Mouse (Mus musculus) left cerebral cortex, postnatal 25 days (tissue): ENCODE measurements around the gene Anks1. TPM values are rescaled to one million over a fixed set of nuclear protein-coding genes. Genes with fewer than 3 reads are reported as not detected.

Experiments used
- DNase-seq, 2 experiments: peaks; one replicate each; pipeline ENCODE4 v3.0.0; 2022; ENCODE audit warnings: low spot score in 2 of 2, mixed read lengths in 1 of 2
- intact Hi-C: fragments of 180-260 bp; cut with DNase I; formaldehyde crosslinking; loops from one replicate; pipeline ENCODE4 v1.15.1; 2025
- total RNA-seq, 2 experiments: library from RNA; stranded (reverse); gene quantifications; 2 replicates each; pipeline ENCODE4 v1.2.3; 2021

Anks1 gene
- total RNA-seq, 2 experiments from 2014 or later, result 32.3 to 35.8 TPM

DNA sequence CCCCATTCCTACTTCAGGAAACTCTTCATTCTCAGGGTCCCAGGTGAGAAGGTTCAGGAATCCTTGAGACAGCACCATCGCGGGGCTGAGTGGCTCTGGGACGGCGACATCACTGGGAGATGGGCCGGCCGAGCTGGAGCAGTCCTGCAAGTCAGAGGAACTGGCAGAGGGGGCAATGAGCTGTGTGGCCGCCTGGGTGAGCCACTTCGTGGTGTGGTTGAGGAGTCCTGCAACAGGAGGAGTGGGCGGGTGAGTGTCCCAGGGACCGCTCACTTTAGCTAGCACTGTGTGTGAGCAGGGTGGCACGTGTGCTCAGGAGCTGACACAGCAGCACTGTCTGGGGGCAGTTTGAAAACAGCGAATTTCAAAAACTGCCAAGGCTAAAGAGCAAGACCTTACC is 160.3 kb downstream of the Anks1 start:
- intact Hi-C loops, result no loop called here
- no peak for DNase-seq

DNA sequence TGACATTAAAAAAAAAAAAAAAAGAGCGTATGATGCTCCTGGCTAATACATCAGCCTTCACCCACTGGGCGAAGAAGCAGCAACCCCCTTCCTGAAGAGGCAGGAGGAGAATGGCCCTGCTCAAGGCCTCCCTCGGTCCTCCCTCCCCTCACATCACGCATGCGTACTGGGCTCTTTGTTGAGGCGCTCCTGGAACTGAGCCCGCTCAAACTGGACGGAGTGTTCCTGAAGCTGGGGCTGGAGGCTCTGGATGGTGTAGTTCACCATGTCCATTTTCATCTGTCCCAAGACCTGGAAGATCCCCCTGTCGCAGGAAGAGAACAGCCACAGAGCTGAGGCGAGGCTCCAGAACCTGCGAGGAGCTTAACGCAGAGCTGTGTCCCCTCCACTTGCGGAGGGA is 161.2 kb downstream of the Anks1 start:
- intact Hi-C loops, result no loop called here
- no peak for DNase-seq

DNA sequence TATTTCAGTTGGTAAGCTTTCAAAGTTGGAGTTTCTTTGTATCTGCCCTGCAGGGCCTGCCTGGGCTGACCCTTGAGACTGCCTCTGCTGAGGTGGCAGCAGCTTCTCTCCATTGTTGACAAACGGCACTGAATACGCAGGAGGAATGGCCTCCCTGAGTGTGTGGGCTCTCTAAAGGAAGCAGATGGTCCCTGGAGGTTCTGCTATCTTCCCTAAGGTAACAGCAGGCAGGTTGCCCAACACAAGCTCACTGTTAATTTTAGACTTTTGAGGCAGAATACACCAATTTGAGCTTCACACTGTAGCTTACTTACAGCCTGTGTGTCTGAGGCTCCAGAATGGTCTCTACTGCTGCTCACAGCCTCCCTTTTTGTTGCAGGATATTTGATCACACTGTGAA is 163.6 kb downstream of the Anks1 start:
- intact Hi-C loops, result no loop called here
- peak in 1 of 2 experiments; percentile 81 for DNase-seq

DNA sequence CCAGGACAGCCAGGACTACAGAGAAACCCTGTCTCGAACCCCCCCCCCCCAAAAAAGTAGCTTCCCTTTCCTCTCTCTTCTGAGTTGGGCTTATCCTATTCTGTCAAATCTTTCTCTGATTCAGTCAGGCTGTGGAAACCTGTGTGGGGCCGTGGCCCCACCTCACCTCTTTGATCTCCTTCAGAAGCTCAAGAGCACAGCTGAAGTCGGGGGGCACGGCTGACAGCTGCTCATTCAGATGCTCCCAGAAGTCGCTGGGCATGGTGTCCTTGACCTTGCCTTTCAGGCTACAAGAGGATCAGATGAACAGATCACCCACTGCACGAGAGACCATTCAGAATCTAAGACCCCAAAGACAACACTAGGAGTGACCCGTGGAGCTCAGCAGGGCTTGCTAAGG is 165.4 kb downstream of the Anks1 start:
- intact Hi-C loops, result no loop called here
- DNase-seq, result no peak

DNA sequence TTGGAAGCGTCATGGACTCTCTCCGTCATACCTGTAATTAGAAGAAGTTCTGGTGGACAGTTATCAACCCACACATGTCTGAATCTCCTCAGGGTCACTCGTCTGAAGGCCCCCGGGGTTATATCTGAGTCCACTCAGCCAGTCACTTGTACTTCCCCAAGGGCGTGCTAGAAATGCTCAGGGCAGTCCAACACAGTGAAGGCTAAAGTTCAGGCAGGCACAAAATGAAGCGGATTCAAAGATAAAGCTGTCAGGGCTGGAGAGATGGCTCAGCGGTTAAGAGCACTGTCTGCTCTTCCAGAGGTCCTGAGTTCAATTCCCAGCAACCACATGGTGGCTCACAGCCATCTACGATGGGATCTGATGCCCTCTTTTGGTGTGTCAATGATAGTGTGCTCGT is 168.9 kb downstream of the Anks1 start:
- DNase-seq, result no peak
- intact Hi-C loops, result loop anchor here (5.0 kb wide), 1 partner anchor 171 kb away; the partner anchor contains the start of genes Anks1 and Taf11

DNA sequence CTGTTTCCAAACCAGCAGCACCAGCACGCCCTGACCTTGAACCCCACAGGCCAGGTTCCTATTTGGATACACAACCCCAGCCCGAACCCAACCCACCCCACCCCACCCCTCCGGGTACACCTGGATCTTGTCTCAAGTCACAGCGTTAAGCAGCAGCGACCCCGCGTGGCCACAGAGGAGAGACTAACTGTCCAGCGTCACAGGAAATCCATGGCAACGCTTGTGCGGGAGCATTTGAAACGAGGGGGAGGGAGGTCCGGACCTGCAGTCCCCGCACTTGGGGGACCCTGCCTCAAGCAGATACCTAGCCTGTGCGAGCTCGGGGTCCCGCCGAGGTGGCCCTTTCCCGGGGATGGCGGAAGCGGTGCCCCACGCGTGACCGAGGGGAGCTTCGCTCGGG is 170.5 kb downstream of the Anks1 start:
- intact Hi-C loops, result loop anchor here (5.0 kb wide), 1 partner anchor 172 kb away; the partner anchor contains the start of genes Anks1 and Taf11
- peak; percentile 85 to 89 for DNase-seq

DNA sequence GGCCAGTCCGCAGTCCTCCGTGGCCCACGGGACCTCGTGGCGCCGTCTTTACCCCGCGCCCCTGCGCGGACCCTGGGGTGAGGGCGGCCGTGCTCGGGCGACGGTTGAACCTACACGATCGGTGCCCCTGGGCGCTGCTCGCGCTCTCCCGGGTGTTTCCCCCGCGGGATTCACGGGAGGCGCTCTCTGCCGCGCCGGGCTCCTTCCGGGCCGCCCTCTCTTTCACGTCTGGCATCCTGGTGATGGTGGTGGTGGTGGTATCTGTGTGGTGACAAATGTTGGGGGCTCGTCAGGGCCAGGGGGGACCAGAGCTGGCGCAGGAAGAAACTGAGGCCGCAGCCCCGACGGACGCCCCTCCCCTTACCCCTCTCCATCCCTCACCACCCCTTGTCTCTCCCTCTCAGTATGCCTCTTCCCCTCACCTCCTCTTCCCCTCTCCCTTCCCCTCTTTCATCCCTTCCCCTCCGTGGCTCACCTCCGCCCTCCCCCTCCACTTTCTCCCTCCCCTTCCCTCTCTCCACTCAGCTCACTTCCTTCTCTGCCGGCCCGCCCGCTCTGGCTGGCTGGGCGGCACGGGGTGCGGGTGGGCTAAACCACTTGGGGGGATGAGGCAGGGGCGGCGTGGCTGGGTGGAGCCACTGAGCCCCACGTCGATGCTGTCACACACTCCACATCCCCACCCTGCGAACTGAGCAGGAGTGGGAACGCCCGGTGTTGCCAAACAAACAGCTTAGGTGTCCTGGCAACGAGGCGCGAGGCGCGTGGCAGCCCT is 171.1 kb downstream of the Anks1 start, which contains the start of gene Tcp11:
TSS of gene Tcp11 (minus strand) at position 595 of the 772 bp plus-strand sequence.
- DNase-seq, result no peak
- intact Hi-C loops, result no loop called here

DNA sequence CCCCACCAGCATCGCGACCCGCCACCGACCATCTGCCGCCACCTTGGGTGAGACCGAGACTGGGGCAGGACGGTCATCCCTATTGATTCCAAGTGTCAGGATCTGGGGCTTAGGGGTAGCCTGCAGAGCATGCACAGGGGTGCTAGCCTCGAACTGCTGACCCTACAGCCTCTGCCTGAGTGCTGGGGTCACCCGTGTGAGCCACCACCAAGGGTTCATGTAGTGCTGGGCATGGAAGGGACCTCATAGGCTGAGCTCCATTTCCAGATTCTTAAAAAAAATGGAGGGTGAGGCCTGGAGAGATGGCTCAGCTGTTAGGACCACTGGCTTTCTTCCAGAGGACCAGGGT is 171.7 kb downstream of the Anks1 start:
- intact Hi-C loops, result no loop called here
- no peak for DNase-seq

DNA sequence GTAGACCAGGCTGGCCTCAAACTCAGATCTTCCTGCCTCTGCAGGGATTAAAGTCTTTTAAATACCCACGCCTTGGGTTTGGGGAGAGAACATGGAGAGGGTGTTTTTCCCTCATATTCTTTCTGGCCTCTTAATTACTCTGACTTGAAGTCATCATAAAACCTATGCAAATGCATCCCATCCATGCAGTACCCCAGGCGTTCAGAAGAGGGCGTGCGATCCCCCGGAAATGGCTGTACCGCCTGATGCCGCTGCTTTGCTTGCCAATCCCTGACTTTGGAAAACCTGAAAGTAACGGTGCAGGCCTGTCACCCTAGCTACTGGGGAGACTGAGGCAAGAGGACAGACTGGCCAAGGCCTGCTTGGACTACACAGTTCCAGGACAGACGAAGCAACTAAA is 172.3 kb downstream of the Anks1 start:
- peak in 1 of 2 experiments; percentile 15 for DNase-seq
- intact Hi-C loops, result no loop called here

DNA sequence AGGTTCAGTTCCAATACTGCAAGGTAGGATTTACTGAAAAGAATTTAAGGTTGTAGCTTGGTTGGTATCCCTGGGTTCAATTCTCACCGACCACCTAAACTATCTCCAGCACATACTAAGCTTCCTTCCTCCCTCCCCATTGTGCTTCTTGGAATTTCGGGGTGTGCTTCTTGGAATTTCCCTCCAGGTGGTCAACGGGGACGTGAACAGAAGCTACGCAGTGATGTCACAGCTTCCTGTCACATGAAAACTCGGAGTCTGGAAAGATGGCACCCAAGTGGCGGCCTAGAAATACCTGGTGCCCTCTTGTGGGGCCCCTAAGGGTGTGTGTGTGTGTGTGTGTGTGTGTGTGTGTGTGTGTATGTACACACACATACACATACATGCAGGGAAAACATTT is 172.8 kb downstream of the Anks1 start:
- DNase-seq, result no peak
- intact Hi-C loops, result no loop called here

DNA sequence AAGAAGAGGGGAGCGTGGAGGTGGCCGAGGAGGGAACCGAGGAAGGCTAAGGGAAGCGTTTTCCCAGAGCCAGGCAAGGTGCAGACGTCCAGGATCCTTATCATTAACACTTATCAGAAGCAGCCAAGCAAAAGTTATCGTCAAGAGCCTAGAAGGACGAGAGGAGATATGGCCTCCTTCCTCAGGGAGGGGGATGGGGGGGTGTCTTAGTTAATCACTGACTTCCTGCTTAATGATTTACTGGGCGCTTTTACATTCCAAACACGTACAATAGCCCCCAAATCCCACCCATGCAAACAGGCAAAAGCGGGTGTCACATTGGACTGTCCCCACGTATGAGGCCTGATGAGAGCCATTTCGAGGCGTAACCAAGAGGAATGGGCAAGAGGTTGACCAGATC is 173.8 kb downstream of the Anks1 start:
- no peak for DNase-seq
- intact Hi-C loops, result no loop called here

DNA sequence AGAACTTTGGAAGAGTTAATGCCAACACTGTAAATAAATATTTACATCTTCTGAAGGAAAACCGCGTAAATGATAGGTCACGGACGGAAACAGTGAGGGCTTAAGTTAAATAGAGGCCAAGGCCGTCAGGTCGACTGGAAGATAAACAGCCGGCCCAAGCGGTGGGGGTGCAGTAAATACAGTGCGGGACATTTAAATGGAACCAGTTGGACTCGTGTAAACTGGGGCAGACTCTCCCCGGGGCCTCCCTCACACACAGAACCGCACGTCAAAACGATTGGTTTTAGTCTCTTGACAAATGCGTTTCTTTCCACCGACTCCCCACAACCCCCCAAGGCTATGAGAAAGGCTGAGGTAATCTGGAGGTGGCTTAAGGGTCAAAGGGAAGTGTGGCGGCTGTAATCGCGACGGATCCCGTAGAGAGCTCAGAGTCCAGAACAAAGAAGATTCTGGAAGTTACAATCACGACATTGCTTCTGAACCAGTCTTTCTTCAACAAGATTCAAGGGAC is 175.3 kb downstream of the Anks1 start:
- intact Hi-C loops, result no loop called here
- no peak for DNase-seq

DNA sequence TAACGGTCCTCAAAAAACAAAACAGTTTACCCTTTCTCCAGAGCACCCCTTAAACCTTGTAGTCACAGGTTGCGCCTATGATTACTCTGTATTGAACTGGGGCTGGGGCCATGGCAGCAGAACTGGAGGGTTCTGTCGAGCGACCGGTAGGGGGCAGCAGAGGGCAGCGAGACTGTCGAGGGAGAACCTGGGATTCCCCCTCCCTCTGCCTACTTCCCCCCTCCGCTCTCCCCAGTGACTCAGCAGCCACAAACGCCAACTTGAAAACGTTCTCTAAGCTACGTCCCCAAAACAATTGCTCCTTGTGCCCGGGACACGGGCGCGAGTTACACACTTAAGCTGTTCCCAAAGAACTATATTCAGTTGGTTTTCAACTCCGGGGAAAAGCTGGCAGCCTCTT is 175.9 kb downstream of the Anks1 start:
- intact Hi-C loops, result loop anchor here (1.0 kb wide), 2 partner anchors 48 to 78 kb away; no protein-coding TSS in a partner anchor
- peak; percentile 77 to 87 for DNase-seq

DNA sequence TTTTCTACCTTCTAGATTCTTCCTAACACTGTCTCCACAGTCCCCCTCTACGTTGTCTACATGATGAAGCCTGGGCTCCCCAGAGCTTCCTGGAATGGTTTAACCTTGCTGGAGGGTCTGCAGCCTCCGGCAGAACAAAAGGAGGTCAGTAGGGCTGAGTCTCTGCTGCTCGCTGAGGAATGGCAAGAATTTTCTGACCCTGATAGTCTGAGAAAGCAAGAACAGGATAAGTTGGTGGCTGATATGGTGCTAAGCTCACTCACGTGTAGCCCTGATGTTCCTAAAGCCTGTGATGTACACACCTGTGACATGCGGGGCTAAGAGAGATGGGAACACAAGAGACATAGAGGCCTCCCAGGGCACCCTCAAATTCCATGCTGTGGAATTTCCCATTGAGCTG is 178.3 kb downstream of the Anks1 start:
- intact Hi-C loops, result no loop called here
- DNase-seq, result no peak

DNA sequence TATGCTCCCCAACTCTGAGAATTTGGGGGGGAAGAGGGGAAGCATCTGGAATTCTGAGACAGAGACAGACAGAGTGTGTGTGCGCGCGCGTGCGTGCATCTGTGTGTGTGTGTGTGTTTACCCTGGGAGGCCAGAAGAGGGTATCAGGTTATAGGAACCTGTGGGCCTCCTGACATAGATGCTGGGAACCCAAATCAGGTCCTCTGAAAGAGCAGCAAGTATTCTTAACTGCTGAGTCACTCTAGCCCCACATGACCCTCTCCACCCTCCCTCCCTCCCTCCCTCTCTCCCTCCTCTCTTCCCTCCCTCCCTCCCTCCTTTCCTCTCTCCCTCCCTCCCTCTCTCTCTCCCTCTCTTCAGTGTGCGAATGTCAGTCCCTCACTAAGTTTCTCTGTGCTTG is 179.6 kb downstream of the Anks1 start:
- no peak for DNase-seq
- intact Hi-C loops, result no loop called here

DNA sequence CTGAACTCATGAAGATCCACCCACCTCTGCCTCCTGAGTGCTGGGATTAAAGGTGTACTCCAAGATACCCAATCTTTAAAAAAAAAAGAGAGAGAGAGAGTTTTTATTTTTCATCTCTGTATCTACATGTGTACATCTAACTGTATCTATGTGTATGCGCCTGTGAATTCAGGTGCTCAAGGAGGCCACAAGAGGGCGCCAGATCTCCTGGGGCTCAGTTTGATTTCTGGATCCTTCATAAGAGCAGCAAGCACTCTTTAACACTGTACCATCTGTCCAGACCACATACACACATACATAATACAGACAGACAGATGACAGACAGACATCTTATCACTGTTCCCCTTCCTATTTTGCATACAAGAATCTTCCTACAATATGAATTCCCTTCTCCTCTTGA is 183.2 kb downstream of the Anks1 start:
- intact Hi-C loops, result no loop called here
- DNase-seq, result no peak

DNA sequence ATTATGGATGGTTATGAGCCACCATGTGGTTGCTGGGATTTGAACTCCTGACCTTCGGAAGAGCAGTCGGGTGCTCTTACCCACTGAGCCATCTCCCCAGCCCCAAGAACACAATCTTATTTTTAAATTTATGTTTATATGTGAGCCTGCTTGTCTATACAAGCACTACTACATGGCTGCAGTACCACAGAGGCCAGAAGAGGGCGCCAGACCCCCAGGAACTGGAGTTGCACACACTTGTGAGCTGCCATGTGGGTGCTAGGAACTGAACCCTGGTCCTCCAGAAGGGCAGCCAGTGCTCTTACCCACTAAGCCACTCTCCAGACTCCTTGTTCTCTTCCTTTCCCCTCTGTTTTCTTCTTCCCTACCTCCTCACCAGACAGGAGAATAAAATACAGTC is 184.7 kb downstream of the Anks1 start:
- intact Hi-C loops, result no loop called here
- no peak for DNase-seq

DNA sequence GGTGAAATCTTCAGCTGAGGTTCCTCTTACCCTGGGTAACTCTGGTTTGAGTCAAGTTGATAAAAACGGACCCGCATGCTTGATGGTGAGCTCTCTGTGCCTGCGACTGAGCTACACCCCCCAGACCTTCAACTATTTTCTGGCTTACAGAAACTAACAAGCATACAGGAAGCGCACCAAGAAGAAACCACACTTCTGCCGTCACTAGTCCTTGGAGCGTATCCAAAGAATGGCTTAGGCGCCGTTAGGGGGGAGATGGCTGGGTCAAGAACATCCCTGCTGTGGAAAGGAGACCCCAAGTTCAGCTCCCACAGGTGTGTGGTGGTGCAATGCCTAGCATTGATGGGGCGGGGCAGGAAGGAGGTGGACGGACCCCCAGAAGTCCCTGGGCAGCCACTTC is 187.3 kb downstream of the Anks1 start:
- intact Hi-C loops, result no loop called here

DNA sequence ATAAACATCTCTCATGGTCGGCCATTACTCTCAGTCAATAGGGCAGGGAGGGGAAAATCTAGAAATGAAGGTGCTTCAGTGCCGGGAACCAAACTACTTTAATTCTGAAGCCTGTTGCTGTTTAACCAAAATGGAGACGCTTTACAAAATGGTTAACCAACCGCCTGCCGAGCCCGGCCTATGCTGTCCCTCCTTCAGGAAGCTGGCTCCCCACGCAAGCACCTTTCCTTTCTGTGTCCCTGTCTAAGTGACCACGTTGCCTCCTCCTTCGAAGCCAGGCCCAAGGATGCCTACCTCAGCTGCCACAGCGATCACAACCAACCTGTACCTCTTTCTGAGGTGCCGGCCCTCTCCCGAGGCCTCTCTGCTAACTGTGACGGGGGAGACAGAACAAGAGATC is 188.2 kb downstream of the Anks1 start:
- DNase-seq, result no peak
- intact Hi-C loops, result no loop called here

More for the DNA sequence above, 187.3 kb downstream of the Anks1 start:
- DNase-seq, result no peak

DNA sequence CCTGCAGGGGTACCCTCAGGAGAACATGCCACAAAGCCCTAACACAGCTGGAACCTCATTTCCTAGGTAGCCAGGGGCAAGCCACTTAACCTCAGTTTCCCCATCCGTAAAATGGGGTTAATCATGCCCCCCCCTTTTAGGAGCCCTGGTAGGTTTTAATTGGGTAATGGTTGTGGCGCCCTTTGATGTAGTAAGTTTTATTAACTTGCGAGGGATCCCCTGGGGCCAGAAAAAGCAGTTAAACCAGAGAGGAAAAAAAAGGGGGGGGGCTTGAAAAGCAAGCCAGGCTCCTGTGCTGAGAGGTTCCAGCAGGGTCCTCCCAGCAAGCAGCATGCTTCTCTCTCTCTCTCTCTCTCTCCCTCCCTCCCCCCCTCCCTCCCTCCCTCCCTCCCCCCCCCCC is 190.0 kb downstream of the Anks1 start:
- DNase-seq, result no peak
- intact Hi-C loops, result no loop called here

DNA sequence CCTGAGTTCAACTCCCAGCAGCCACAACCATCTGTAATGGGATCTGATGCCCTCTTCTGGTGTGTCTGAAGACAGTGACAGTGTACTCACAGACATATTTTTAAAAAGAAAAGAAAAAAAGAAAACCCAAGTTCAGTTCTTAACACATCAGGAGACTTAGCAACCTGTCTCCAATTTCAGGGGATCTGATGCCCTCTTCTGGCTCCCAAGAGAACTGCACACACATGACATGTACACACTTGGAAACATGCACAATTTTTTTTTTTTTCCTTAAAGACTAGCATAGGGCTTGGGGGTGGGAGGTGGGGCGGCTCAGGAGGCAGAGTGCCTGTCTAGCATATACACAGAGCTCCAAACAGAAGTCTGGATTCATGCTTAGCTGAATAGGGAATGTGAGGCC is 191.6 kb downstream of the Anks1 start:
- intact Hi-C loops, result no loop called here
- no peak for DNase-seq
